Mouse (Mus musculus): Measurements from ENCODE around the gene Zbtb17. TPM values are rescaled to one million over a fixed set of nuclear protein-coding genes. Genes with fewer than 3 reads are reported as not detected.

Zbtb17 gene
- polyA plus RNA-seq, 1 experiment, result 12.6 TPM

- no peak overlapping the region for H3K27ac ChIP-seq (ENCODE audit: insufficient read depth, low read depth, low read length)
- peaks cover 5% of the 10 kb centered on the region for H3K4me1 ChIP-seq (ENCODE audit: control insufficient read depth, insufficient read depth, low read length)
- TF ChIP-seq POLR2A (IDR thresholded peaks at IDR 0.05; ENCODE audit: borderline replicate concordance, low read depth, low read length) (no peak), CTCF (IDR thresholded peaks at IDR 0.05; ENCODE audit: low read depth, low read length) (peak; percentile 21; the same call in 1 of the 2 replicates)
- no peak overlapping the region for H3K4me3 ChIP-seq (ENCODE audit: insufficient read depth, low read length)
Observed at GRCm38 (mm10) chr4:141411430-141411992, 32.9 kb upstream of the Zbtb17 start.

GRCm38 (mm10) chr4:141415924-141416323 lies 28.5 kb upstream of the Zbtb17 start, which contains the start of gene Clcnkb:
Clcnkb (minus strand) TSS chr4:141416014.
- Histone ChIP-seq H3K4me1 (ENCODE audit: control insufficient read depth, insufficient read depth, low read length) (peaks cover 19% of the 10 kb centered on the region), H3K4me3 (ENCODE audit: insufficient read depth, low read length) (no peak within 1 kb of the TSS), H3K27ac (ENCODE audit: insufficient read depth, low read depth, low read length) (no peak within 1 kb of the TSS)
- TF ChIP-seq CTCF (IDR thresholded peaks at IDR 0.05; ENCODE audit: low read depth, low read length) (no peak), POLR2A (IDR thresholded peaks at IDR 0.05; ENCODE audit: borderline replicate concordance, low read depth, low read length) (no peak)

- no peak for TF ChIP-seq CTCF (IDR thresholded peaks at IDR 0.05; ENCODE audit: low read depth, low read length)
- 0 out of 2 replicates have a peak overlapping the region, but pooled peaks have one; percentile 3 for H3K4me3 ChIP-seq (ENCODE audit: insufficient read depth, low read length)
- H3K4me1 ChIP-seq (ENCODE audit: control insufficient read depth, insufficient read depth, low read length), result peaks cover 31% of the 10 kb centered on the region
- peak overlapping the region; percentile 76 for H3K27ac ChIP-seq (ENCODE audit: insufficient read depth, low read depth, low read length)
Observed at GRCm38 (mm10) chr4:141419398-141420191, 24.9 kb upstream of the Zbtb17 start.

GRCm38 (mm10) chr4:141420192-141420829 lies 24.1 kb upstream of the Zbtb17 start, which contains the start of gene Hspb7:
Hspb7 (plus strand) TSS chr4:141420779.
- TF ChIP-seq CTCF (IDR thresholded peaks at IDR 0.05; ENCODE audit: low read depth, low read length) (no peak), POLR2A (IDR thresholded peaks at IDR 0.05; ENCODE audit: borderline replicate concordance, low read depth, low read length) (no peak)
- 0 out of 2 replicates have a peak within 1 kb of the TSS, but pooled peaks have one; percentile 3 for H3K4me3 ChIP-seq (ENCODE audit: insufficient read depth, low read length)
- H3K27ac ChIP-seq (ENCODE audit: insufficient read depth, low read depth, low read length), result peak within 1 kb of the TSS; percentile 76
- peaks cover 36% of the 10 kb centered on the region for H3K4me1 ChIP-seq (ENCODE audit: control insufficient read depth, insufficient read depth, low read length)

- no peak for TF ChIP-seq CTCF (IDR thresholded peaks at IDR 0.05; ENCODE audit: low read depth, low read length)
- TF ChIP-seq POLR2A (IDR thresholded peaks at IDR 0.05; ENCODE audit: borderline replicate concordance, low read depth, low read length), result no peak
- H3K4me3 ChIP-seq (ENCODE audit: insufficient read depth, low read length), result no peak overlapping the region
- peaks cover 36% of the 10 kb centered on the region for H3K4me1 ChIP-seq (ENCODE audit: control insufficient read depth, insufficient read depth, low read length)
- H3K27ac ChIP-seq (ENCODE audit: insufficient read depth, low read depth, low read length), result no peak overlapping the region
Observed at GRCm38 (mm10) chr4:141420886-141421285, 23.6 kb upstream of the Zbtb17 start.

GRCm38 (mm10) chr4:141421423-141421822 lies 23.0 kb upstream of the Zbtb17 start:
- H3K4me3 ChIP-seq (ENCODE audit: insufficient read depth, low read length), result no peak overlapping the region
- no peak for TF ChIP-seq CTCF (IDR thresholded peaks at IDR 0.05; ENCODE audit: low read depth, low read length)
- TF ChIP-seq POLR2A (IDR thresholded peaks at IDR 0.05; ENCODE audit: borderline replicate concordance, low read depth, low read length), result no peak
- H3K4me1 ChIP-seq (ENCODE audit: control insufficient read depth, insufficient read depth, low read length), result peaks cover 39% of the 10 kb centered on the region
- H3K27ac ChIP-seq (ENCODE audit: insufficient read depth, low read depth, low read length), result no peak overlapping the region

GRCm38 (mm10) chr4:141422841-141423240 lies 21.6 kb upstream of the Zbtb17 start:
- Histone ChIP-seq H3K4me1 (ENCODE audit: control insufficient read depth, insufficient read depth, low read length) (peaks cover 45% of the 10 kb centered on the region), H3K4me3 (ENCODE audit: insufficient read depth, low read length) (no peak overlapping the region), H3K27ac (ENCODE audit: insufficient read depth, low read depth, low read length) (no peak overlapping the region; the same call in 1 of the 2 replicates)
- TF ChIP-seq POLR2A (IDR thresholded peaks at IDR 0.05; ENCODE audit: borderline replicate concordance, low read depth, low read length) (no peak), CTCF (IDR thresholded peaks at IDR 0.05; ENCODE audit: low read depth, low read length) (no peak)

GRCm38 (mm10) chr4:141423288-141423687 lies 21.2 kb upstream of the Zbtb17 start:
- Histone ChIP-seq H3K4me1 (ENCODE audit: control insufficient read depth, insufficient read depth, low read length) (peaks cover 45% of the 10 kb centered on the region), H3K4me3 (ENCODE audit: insufficient read depth, low read length) (no peak overlapping the region), H3K27ac (ENCODE audit: insufficient read depth, low read depth, low read length) (peak overlapping the region; percentile 24)
- TF ChIP-seq POLR2A (IDR thresholded peaks at IDR 0.05; ENCODE audit: borderline replicate concordance, low read depth, low read length) (no peak), CTCF (IDR thresholded peaks at IDR 0.05; ENCODE audit: low read depth, low read length) (no peak)

GRCm38 (mm10) chr4:141423691-141424431 lies 20.6 kb upstream of the Zbtb17 start:
- H3K27ac ChIP-seq (ENCODE audit: insufficient read depth, low read depth, low read length), result peak overlapping the region; percentile 24
- TF ChIP-seq POLR2A (IDR thresholded peaks at IDR 0.05; ENCODE audit: borderline replicate concordance, low read depth, low read length) (no peak), CTCF (IDR thresholded peaks at IDR 0.05; ENCODE audit: low read depth, low read length) (no peak)
- H3K4me3 ChIP-seq (ENCODE audit: insufficient read depth, low read length), result no peak overlapping the region
- H3K4me1 ChIP-seq (ENCODE audit: control insufficient read depth, insufficient read depth, low read length), result peaks cover 45% of the 10 kb centered on the region
